Mouse (Mus musculus) heart, postnatal 14 days (tissue): ENCODE data around the gene Scnm1. TPM values are rescaled to one million over a fixed set of nuclear protein-coding genes. Genes with fewer than 3 reads are reported as not detected.
"Not testable (repeated sequence)": the region's sequence is repeated elsewhere in the genome, so short reads cannot be mapped to it uniquely, and the experiment has no call there.

Experiments used
- DNase-seq, 2 experiments: peaks; one replicate each; pipeline ENCODE4 v3.0.0; 2021 to 2022
- intact Hi-C: fragments of 180-260 bp; cut with DNase I; formaldehyde crosslinking; loops from one replicate; pipeline ENCODE4 v1.15.1; 2025
- total RNA-seq, 2 experiments: library from RNA; stranded (reverse); gene quantifications; 2 replicates each; pipeline ENCODE4 v1.2.3; 2021

Gene Scnm1
- total RNA-seq, 2 experiments from 2014 or later: 29.5 to 33.5 TPM

- intact Hi-C loops: no loop called here
- no peak for DNase-seq
Measured at GRCm38 (mm10) chr3:95159511-95159986, 25.7 kb upstream of the Scnm1 start.

- peak in 1 of 2 experiments; percentile 49 for DNase-seq
- intact Hi-C loops: no loop called here
Measured at GRCm38 (mm10) chr3:95153874-95154273, 20.1 kb upstream of the Scnm1 start.

- no peak for DNase-seq
- intact Hi-C loops: loop anchor here (1.0 kb wide), 1 partner anchor 10 kb away; no protein-coding TSS in a partner anchor
Measured at GRCm38 (mm10) chr3:95147924-95148323, 14.1 kb upstream of the Scnm1 start.

- intact Hi-C loops: loop anchor here (1.0 to 5.0 kb wide), 3 partner anchors 32 to 120 kb away; partner anchors contain the start of gene Gabpb2
- DNase-seq: peak; percentile 89 to 94
Measured at GRCm38 (mm10) chr3:95142617-95143011, 8.8 kb upstream of the Scnm1 start.

GRCm38 (mm10) chr3:95141952-95142616 lies 8.3 kb upstream of the Scnm1 start, which contains the start of gene Tnfaip8l2:
TSS of gene Tnfaip8l2 (minus strand) at chr3:95142360.
- intact Hi-C loops: loop anchor here (1.0 to 5.0 kb wide), 2 partner anchors 75 to 120 kb away; partner anchors contain the start of gene Gabpb2

GRCm38 (mm10) chr3:95141474-95141873 lies 7.7 kb upstream of the Scnm1 start:
- no peak for DNase-seq
- intact Hi-C loops: loop anchor here (5.0 kb wide), 1 partner anchor 76 kb away; the partner anchor contains the start of gene Gabpb2

More at GRCm38 (mm10) chr3:95141952-95142616, 8.3 kb upstream of the Scnm1 start, which contains the start of gene Tnfaip8l2:
- DNase-seq: peak in 1 of 2 experiments; percentile 34

GRCm38 (mm10) chr3:95140795-95141194 lies 7.0 kb upstream of the Scnm1 start:
- intact Hi-C loops: loop anchor here (5.0 kb wide), 1 partner anchor 77 kb away; the partner anchor contains the start of gene Gabpb2
- DNase-seq: no peak

GRCm38 (mm10) chr3:95140289-95140595 lies 6.4 kb upstream of the Scnm1 start:
- DNase-seq: no peak
- intact Hi-C loops: loop anchor here (5.0 kb wide), 1 partner anchor 77 kb away; the partner anchor contains the start of gene Gabpb2

GRCm38 (mm10) chr3:95139586-95140288 lies 5.9 kb upstream of the Scnm1 start:
- no peak for DNase-seq
- intact Hi-C loops: loop anchor here (5.0 kb wide), 1 partner anchor 78 kb away; the partner anchor contains the start of gene Gabpb2

- no peak for DNase-seq
- intact Hi-C loops: no loop called here
Measured at GRCm38 (mm10) chr3:95136336-95136735, 2.5 kb upstream of the Scnm1 start.

GRCm38 (mm10) chr3:95135433-95136052 lies 1.7 kb upstream of the Scnm1 start:
- no peak for DNase-seq
- intact Hi-C loops: no loop called here

GRCm38 (mm10) chr3:95135023-95135422 lies 1.2 kb upstream of the Scnm1 start:
- intact Hi-C loops: no loop called here
- DNase-seq: peak; percentile 46 to 57

GRCm38 (mm10) chr3:95134133-95134532 lies 322 bp upstream of the Scnm1 start:
- intact Hi-C loops, DNase-seq: not testable (repeated sequence)

- intact Hi-C loops: no loop called here
- no peak for DNase-seq
Measured at GRCm38 (mm10) chr3:95133176-95133575, 635 bp downstream of the Scnm1 start.

- intact Hi-C loops, DNase-seq: not testable (repeated sequence)
Measured at GRCm38 (mm10) chr3:95132389-95132788, 1.4 kb downstream of the Scnm1 start.

GRCm38 (mm10) chr3:95130081-95130480 lies 3.7 kb downstream of the Scnm1 start:
- intact Hi-C loops: no loop called here
- DNase-seq: no peak

- intact Hi-C loops: no loop called here
- DNase-seq: peak; percentile 37 to 68
Measured at GRCm38 (mm10) chr3:95129226-95129651, 4.6 kb downstream of the Scnm1 start.

GRCm38 (mm10) chr3:95124972-95125371 lies 8.8 kb downstream of the Scnm1 start:
- peak; percentile 57 to 75 for DNase-seq
- intact Hi-C loops: no loop called here

- intact Hi-C loops: no loop called here
- no peak for DNase-seq
Measured at GRCm38 (mm10) chr3:95124246-95124645, 9.6 kb downstream of the Scnm1 start, which contains the start of gene Tmod4. TSS of gene Tmod4 (plus strand) at chr3:95124476.

GRCm38 (mm10) chr3:95121580-95121979 lies 12.2 kb downstream of the Scnm1 start:
- intact Hi-C loops: no loop called here
- no peak for DNase-seq

- intact Hi-C loops: no loop called here
- DNase-seq: no peak
Measured at GRCm38 (mm10) chr3:95117751-95118150, 16.1 kb downstream of the Scnm1 start.
